Mouse (Mus musculus) neural tube, embryonic 10.5 days (tissue): ENCODE results near the gene Usp34.
"Not testable (repeated sequence)": the region's sequence is repeated elsewhere in the genome, so short reads cannot be mapped to it uniquely, and the experiment has no call there.

Experiments
- DNase-seq: peaks from one replicate; pipeline ENCODE4 v3.0.0-alpha.2; 2017; ENCODE audit warnings: low spot score; ENCODE audit errors: extremely low spot score

Usp34 gene

GRCm38 (mm10) chr11:23306764-23307565 is at the start of gene Usp34:
Usp34 (plus strand) TSS chr11:23306895.
- DNase-seq = peak; percentile 80

DNA sequence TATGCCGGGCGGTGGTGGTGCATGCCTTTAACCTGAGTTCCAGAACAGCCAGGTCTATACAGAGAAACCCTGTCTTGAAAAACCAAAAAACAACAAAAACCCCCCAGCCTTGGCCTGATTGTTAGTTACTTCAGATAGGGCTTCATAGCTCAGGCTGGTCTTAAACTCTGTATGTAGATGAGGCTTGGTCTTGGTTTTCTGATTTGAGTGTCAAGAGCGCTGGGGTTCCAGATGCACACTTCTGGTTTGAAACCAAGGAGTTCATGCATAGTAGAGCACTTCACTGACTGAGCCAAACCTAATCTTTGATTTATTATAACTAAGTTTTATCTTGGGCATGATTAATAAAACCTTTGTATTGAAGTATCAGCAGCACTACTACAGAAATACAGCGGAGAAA is 47.6 kb upstream of the Usp34 start:
- DNase-seq = no peak

- no peak for DNase-seq
Measured at GRCm38 (mm10) chr11:23259481-23259880, 47.2 kb upstream of the Usp34 start.

- DNase-seq = no peak
Measured at GRCm38 (mm10) chr11:23260186-23260585, 46.5 kb upstream of the Usp34 start.

DNA sequence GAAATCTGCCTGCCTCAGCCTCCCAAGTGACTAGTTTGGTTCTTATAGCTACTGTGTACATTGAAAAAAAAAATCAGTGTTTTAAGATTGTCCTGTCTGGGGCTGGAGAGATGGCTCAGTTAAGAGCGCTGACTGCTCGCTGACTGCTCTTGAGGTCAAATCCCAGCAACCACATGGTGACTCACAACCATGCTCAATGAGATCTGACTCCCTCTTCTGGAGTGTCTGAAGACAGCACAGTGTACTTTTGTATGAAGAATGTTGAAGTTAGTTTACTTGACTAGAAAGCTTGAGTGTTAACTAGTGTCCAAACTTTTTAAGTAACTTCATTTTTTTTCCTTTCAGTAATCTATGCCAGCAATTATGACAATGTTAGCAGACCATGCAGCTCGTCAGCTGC is 45.2 kb upstream of the Usp34 start:
- no peak for DNase-seq

- DNase-seq = no peak
Measured at GRCm38 (mm10) chr11:23264949-23265348, 41.7 kb upstream of the Usp34 start.

- DNase-seq = no peak
Measured at GRCm38 (mm10) chr11:23271770-23272724, 34.6 kb upstream of the Usp34 start.

- DNase-seq = no peak
Measured at GRCm38 (mm10) chr11:23275780-23276179, 30.9 kb upstream of the Usp34 start.

GRCm38 (mm10) chr11:23284469-23284868 is 22.2 kb upstream of the Usp34 start:
- no peak for DNase-seq

- DNase-seq = not testable (repeated sequence)
Measured at GRCm38 (mm10) chr11:23288866-23289265, 17.8 kb upstream of the Usp34 start.

DNA sequence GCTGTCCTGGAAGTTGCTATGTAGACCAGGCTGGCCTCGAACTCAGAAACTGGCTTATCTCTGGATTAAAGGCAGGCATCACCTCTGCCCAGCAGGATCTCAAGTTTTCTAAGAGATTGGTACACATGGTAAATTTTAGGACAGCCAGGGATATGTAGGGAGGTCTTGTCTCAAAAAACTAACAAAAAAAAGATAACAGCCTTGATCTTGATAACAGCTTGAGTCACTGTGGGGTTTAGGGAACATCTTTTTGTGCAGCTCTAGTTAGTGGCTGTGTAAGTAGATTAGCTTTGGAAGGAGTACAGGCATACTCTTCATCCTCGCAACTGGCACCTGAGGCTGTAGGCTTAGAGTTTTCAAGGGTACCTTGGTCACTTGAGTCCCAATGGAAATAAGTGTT is 9.3 kb upstream of the Usp34 start:
- no peak for DNase-seq

DNA sequence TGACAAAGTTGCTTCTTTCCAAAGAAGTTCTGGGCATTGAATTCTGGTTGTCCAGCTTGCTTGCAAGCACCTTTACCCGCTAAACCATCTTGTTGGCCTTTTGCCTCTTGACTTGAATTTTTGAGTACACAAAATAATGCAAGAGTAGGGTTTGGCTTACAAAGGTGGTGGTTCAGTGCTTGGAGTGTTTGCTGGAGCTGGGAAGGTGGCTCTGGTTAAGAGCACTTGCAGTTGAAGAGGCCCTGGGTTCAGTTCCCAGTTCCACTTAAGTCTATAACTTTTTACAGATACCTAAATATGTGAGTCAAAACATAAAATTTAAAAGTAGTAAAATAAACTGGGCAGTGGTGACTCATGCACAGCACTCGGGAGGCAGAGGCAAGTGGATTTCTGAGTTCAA is 8.4 kb upstream of the Usp34 start:
- no peak for DNase-seq

DNA sequence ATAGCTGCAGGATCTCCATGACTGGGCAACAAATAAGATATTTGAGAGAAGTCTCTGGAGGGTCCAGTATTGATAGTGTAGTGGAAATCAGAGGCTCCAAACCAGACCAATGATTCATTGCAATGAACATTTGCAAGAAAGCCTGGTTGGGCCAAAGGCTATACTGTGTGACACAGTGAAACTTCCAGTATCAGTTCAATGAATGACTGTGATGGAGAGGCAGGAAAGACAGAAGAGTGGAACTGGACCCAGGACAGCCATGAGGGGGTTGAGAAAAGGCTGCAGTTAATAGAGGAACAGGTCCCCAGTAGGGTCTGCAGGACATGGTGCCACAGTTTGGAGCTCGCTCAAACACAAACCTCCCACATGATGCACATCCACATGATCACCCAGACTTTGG is 6.8 kb upstream of the Usp34 start:
- no peak for DNase-seq

DNA sequence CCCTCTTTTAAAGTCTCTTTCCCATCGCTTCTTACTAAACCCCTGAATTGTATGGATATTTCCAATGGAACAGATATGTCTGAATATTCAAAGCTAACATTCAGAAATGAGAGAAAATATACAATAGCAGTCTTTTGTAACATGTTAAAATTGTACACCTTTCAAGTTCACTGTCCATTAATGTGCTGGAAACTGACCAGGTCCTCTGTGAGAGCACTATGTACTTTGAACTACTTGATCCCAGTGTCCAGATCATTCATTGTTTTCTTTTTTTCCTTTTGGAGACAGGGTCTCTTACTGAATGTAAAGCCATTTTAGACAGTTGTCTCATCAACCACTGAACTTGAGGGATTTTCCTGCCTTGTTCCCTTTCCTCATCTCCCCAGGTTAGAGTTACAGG is 3.6 kb upstream of the Usp34 start:
- no peak for DNase-seq

DNA sequence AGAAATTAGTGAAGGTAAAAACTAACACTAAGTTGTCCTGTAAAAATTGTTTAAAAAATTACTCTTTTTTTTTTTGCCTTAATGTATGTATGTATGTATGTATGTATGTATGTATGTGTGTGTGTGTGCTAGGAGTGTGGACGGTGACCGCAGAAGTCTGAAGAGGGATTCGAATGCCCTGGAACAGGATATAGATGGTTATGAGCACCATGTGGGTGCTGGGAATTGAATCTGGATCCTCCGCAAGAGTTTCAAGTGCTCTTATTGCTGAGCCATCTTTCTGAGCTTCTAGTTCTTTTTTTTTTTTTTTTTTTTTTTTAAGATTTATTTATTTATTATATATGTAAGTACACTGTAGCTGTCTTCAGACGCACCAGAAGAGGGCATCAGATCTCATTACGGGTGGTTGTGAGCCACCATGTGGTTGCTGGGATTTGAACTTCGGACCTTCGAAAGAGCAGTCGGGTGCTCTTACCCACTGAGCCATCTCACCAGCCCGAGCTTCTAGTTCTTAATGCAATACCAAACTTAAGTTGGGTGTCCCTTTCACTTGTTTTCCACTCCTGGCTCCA is 1.5 kb upstream of the Usp34 start:
- not testable (repeated sequence) for DNase-seq

- DNase-seq = peak; percentile 93
Measured at GRCm38 (mm10) chr11:23305673-23306608, 754 bp upstream of the Usp34 start.

- no peak for DNase-seq
Measured at GRCm38 (mm10) chr11:23307566-23307920, 848 bp downstream of the Usp34 start.

GRCm38 (mm10) chr11:23313496-23313895 is 6.8 kb downstream of the Usp34 start:
- no peak for DNase-seq

- DNase-seq = no peak
Measured at GRCm38 (mm10) chr11:23329413-23329812, 22.7 kb downstream of the Usp34 start.

GRCm38 (mm10) chr11:23332136-23332535 is 25.4 kb downstream of the Usp34 start:
- DNase-seq = no peak

DNA sequence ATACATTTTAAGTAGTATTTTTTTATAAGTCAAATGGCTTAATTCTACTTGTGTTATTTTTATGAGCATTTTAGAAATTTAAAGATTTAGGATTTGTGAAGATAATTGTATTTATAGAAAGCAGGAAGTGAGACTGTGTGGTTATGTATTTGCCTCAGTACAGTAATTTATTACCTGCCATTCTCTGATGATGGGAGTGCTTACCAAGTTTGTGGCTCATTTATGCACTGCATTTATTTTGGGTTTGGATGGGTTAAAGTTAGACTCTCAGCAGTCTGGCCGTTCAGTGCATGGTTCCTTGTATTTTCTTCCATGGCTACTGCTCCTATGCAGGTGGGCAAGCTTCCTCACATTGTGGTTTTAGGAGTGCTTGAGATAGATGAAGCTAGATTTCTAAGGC is 28.5 kb downstream of the Usp34 start:
- no peak for DNase-seq
